Mouse (Mus musculus) forebrain, embryonic 12.5 days (tissue): ENCODE data around the gene Ticrr. TPM values are rescaled to one million over a fixed set of nuclear protein-coding genes. Genes with fewer than 3 reads are reported as not detected.

ENCODE experiments used
- ATAC-seq: fragments of 200-750 bp; cut with Nextera tagmentation; 2 replicates; pipeline ENCODE4 v1.8.0; 2017; ENCODE audit warnings: moderate TSS enrichment; ENCODE audit not compliant: low FRiP score
- H3K27ac ChIP-seq: fragments of 300-500 bp; sonication (generic); 2 replicates; pipeline ENCODE4 v1.5.1; 2016; ENCODE audit warnings: mild to moderate bottlenecking
- H3K27me3 ChIP-seq: fragments of 300-500 bp; sonication (generic); 2 replicates; pipeline ENCODE4 v1.6.1; 2016; ENCODE audit warnings: mild to moderate bottlenecking
- H3K36me3 ChIP-seq: fragments of 300-500 bp; sonication (generic); replicated peaks from 2 replicates; pipeline ENCODE4 v1.6.1; 2016; ENCODE audit warnings: mild to moderate bottlenecking
- H3K4me1 ChIP-seq: fragments of 300-500 bp; sonication (generic); 2 replicates; pipeline ENCODE4 v1.6.1; 2016
- H3K4me2 ChIP-seq: fragments of 300-500 bp; sonication (generic); 2 replicates; pipeline ENCODE4 v1.6.1; 2016; ENCODE audit warnings: mild to moderate bottlenecking, moderate library complexity
- H3K4me3 ChIP-seq: fragments of 300-500 bp; sonication (generic); replicated peaks from 2 replicates; pipeline ENCODE4 v1.5.1; 2016; ENCODE audit warnings: mild to moderate bottlenecking
- H3K9ac ChIP-seq: fragments of 300-500 bp; sonication (generic); 2 replicates; pipeline ENCODE4 v1.6.1; 2016; ENCODE audit warnings: mild to moderate bottlenecking
- H3K9me3 ChIP-seq: fragments of 300-500 bp; sonication (generic); 2 replicates; pipeline ENCODE4 v1.6.1; 2016
- WGBS: fragments of 180-500 bp; shearing (Covaris S2); methylation state at CpG from one replicate; pipeline ENCODE4 v1.1.7; 2016; 5-methylcytosine and 5-hydroxymethylcytosine counted together
- polyA plus RNA-seq: library from polyadenylated mRNA; unstranded; fragments of >200 nt; fragmentation: Nextera tagmentation; extraction: Ambion mirVana; gene quantifications from 2 replicates; pipeline ENCODE4 v1.2.1, GENCODE M21; 2016

The Ticrr gene
- polyA plus RNA-seq, 1 experiment from 2014 or later = 15.5 TPM

DNA sequence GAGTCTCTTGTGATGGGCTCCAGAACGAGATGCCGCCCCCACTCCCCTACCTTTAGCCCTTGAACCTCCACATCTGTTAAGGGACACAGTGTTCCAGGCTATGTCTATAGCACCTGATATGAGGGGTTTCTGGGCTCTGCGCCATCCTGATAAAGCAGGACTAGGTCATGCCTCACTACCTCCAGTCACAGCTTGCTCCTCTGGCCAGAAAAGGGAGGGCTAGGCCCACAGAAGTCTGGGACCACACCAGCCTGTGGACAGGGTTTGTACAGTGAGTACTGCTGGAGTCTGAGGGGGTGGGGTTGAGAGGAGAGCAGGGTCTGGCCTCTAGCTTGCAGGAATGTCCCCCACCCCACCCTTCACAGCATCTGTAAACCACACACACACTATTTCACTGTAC, 12.8 kb upstream of the Ticrr start:
- no peak for ATAC-seq
- H3K4me2 ChIP-seq = no peak overlapping the region
- no peaks in the 10 kb centered on the region for H3K4me1 ChIP-seq
- H3K9me3 ChIP-seq = no peaks in the 10 kb centered on the region
- no peak overlapping the region for H3K4me3 ChIP-seq
- 81% methylated on average over 3 of the region's 3 CpGs for WGBS
- no peak overlapping the region for H3K9ac ChIP-seq
- H3K27me3 ChIP-seq = no peaks in the 10 kb centered on the region
- no peak overlapping the region for H3K27ac ChIP-seq
- H3K36me3 ChIP-seq = no peaks in the 10 kb centered on the region

DNA sequence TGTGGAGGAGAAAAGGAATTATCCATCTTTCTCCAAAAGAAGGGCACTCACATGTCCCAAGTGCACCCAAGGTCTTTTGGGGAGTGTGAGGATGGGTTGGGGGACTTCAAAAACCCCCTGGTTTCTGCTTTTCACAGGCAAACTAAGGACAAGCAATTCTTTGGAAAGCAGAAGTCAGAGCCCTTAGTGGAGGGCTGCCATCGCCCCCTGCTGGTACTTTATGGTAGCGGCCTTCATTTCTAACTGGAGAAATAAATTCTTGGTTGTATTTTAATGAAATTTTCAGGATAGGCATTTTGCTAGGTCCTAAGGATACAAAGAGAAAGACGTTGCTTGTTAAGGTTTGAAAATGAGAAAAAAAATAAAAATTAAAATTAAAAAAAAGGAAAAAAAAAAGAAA, 11.0 kb upstream of the Ticrr start:
- no peaks in the 10 kb centered on the region for H3K36me3 ChIP-seq
- no peaks in the 10 kb centered on the region for H3K9me3 ChIP-seq
- no peak overlapping the region for H3K9ac ChIP-seq
- no peak for ATAC-seq
- no peak overlapping the region for H3K4me3 ChIP-seq
- H3K4me2 ChIP-seq = no peak overlapping the region
- WGBS = 10% methylated on average over 3 of the region's 3 CpGs
- no peak overlapping the region for H3K27ac ChIP-seq
- H3K4me1 ChIP-seq = no peaks in the 10 kb centered on the region
- no peaks in the 10 kb centered on the region for H3K27me3 ChIP-seq

DNA sequence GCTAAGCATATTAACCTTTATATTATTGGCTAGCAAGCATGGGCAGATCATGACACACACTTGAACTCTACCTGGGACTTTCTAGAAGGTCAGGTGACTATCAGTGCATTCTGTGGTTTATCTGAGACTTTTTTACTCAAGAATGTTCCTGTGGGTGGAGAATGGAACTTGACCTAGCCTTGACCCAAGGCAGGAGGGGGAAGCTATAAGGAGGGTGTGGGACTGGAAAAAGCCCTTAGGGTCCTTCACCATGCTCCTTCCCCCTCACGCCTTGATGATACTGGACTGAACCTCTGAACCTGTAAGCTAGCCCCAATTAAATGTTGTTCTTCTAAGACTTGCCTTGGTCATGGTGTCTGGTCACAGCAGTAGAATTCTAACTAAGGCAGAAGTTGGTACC, 5.8 kb upstream of the Ticrr start:
- ATAC-seq = no peak
- WGBS = 64% methylated on average over 1 of the region's 1 CpGs

DNA sequence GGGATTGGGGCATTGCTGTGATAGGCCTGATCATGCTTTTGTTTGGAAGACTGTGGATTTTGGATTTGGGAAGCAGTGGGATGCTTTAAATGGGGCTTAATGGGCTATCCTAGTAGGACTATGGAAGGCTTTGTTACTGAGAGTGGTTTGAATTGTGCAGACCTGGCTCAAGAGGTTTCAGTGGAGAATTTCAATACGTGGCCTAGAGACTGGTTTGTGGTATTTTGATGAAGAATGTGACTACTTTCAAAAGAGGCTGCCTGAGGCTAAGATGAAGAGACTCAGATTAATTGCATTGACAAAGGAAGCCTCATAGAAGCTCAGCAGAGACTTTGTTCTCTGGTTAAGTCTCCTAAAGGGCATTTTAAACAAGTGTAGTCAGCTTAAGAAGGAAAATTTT, 5.4 kb upstream of the Ticrr start:
- Histone ChIP-seq H3K36me3 (no peaks in the 10 kb centered on the region), H3K4me2 (no peak overlapping the region), H3K9me3 (no peaks in the 10 kb centered on the region), H3K4me3 (no peak overlapping the region), H3K4me1 (peaks cover 9% of the 10 kb centered on the region), H3K27me3 (no peaks in the 10 kb centered on the region), H3K27ac (no peak overlapping the region), H3K9ac (no peak overlapping the region)
- WGBS = 7% methylated on average over 1 of the region's 1 CpGs
- no peak for ATAC-seq

More for the DNA sequence above, 5.8 kb upstream of the Ticrr start:
- no peak overlapping the region for H3K4me2 ChIP-seq
- H3K27ac ChIP-seq = no peak overlapping the region
- H3K4me1 ChIP-seq = peaks cover 5% of the 10 kb centered on the region
- no peaks in the 10 kb centered on the region for H3K36me3 ChIP-seq
- H3K9me3 ChIP-seq = no peaks in the 10 kb centered on the region
- no peak overlapping the region for H3K9ac ChIP-seq
- H3K4me3 ChIP-seq = no peak overlapping the region
- no peaks in the 10 kb centered on the region for H3K27me3 ChIP-seq

DNA sequence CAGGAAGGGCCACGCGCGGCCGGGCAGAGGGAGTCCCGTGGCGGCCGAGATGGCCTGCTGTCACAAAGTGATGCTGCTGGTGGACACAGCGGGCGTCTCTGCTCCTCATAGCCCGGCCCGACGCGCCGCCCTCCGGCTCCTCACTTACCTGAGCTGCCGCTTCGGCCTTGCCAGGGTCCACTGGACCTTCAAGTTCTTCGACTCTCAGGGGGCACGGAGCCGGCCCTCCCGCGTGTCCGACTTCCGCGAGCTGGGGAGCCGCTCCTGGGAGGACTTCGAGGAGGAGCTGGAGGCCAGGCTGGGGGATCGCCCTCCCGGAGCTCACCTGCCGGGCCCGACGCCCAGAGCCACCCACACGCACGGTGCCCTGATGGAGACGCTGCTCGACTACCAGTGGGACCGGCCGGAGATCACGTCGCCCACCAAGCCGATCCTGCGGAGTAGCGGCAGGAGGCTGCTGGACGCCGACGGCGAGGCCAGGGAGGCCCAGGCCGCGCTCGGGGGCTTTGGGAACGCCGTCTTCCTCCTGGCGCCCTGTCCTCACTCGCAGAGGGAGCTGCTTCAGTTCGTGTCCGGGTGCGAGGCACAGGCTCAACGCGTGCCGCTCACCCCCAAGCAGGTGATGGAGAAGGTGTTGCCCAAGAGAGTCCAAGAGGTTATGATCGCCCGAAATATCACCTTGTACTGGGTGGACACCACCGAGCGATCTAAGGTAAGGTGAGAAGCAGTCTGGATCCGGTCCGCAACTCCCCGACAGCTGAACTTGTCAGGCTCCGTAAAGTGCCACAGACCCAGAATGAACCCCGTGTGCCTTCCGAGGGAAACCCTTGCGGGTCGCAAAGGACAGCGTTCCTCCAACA, 525 bp downstream of the Ticrr start:
- H3K4me2 ChIP-seq = peak overlapping the region; percentile 91
- H3K4me1 ChIP-seq = peaks cover 36% of the 10 kb centered on the region
- no peaks in the 10 kb centered on the region for H3K9me3 ChIP-seq
- ATAC-seq = no peak; the same call in none of the 2 replicates
- no peaks in the 10 kb centered on the region for H3K27me3 ChIP-seq
- H3K4me3 ChIP-seq = peak overlapping the region; percentile 98
- peaks cover 5% of the 10 kb centered on the region; the same call in 1 of the 2 replicates for H3K36me3 ChIP-seq
- H3K9ac ChIP-seq = peak overlapping the region; percentile 94
- WGBS = under 1% methylated on average over 73 of the region's 73 CpGs
- peak overlapping the region; percentile 59; the same call in 1 of the 2 replicates for H3K27ac ChIP-seq

DNA sequence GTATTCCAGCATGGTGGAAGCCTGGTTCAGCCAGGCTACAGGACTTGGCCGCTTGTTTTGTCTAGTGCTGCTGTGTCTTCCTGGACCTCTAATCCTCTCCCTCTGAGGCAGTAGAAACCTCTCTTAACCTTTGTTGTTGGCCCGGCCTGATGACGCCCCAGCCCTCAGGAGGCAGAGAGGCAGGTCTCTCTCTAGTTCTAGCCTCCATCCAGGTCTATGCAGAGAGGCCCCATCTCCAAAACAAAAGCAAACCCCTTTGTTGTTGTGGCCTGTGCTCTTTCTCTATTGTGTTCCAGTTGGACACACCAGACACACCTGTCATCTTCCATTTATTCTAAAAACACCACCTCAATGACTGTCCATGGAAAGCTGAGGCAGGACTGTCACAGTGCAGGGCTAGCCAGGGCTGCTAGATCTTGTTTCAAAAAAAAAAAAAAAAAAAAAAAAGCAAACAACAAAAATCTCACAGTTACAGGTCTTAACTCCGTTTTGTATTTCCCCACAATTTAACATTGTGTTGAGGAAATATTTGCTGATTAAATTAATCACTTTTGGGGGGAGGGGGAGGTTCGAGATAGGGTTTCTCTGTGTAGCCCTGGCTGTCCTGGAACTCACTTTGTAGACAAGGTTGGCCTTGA, 1.4 kb downstream of the Ticrr start:
- H3K27ac ChIP-seq = no peak overlapping the region
- ATAC-seq = no peak

DNA sequence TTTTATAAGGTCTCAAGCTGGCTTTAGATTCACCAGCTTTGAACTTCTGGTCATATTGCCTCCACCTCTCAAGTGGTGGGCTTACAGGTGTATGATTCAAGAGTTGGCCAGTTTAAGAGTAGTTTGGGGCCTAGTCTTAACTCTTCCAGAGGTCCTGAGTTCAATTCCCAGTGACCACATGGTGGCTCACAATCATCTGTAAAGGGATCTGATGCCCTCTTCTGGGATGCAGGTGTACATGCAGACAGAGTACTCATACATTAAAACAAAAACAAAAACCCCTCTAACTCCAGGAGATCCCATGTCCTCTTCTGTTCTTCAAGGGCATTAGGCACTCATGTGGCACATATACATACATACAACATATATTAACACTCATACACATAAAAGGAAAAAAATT, 6.7 kb downstream of the Ticrr start:
- no peak for ATAC-seq
- Histone ChIP-seq H3K4me1 (peaks cover 15% of the 10 kb centered on the region), H3K27ac (no peak overlapping the region), H3K4me2 (no peak overlapping the region), H3K36me3 (peaks cover 57% of the 10 kb centered on the region), H3K9me3 (no peaks in the 10 kb centered on the region), H3K9ac (no peak overlapping the region), H3K27me3 (no peaks in the 10 kb centered on the region), H3K4me3 (no peak overlapping the region)

More for the DNA sequence above, 1.4 kb downstream of the Ticrr start:
- H3K4me3 ChIP-seq = peak overlapping the region; percentile 98
- H3K27me3 ChIP-seq = no peaks in the 10 kb centered on the region
- H3K4me2 ChIP-seq = peak overlapping the region; percentile 91
- peaks cover 9% of the 10 kb centered on the region; the same call in 1 of the 2 replicates for H3K36me3 ChIP-seq
- WGBS = 19% methylated on average over 5 of the region's 5 CpGs
- peaks cover 36% of the 10 kb centered on the region for H3K4me1 ChIP-seq
- peak overlapping the region; percentile 94 for H3K9ac ChIP-seq
- no peaks in the 10 kb centered on the region for H3K9me3 ChIP-seq

DNA sequence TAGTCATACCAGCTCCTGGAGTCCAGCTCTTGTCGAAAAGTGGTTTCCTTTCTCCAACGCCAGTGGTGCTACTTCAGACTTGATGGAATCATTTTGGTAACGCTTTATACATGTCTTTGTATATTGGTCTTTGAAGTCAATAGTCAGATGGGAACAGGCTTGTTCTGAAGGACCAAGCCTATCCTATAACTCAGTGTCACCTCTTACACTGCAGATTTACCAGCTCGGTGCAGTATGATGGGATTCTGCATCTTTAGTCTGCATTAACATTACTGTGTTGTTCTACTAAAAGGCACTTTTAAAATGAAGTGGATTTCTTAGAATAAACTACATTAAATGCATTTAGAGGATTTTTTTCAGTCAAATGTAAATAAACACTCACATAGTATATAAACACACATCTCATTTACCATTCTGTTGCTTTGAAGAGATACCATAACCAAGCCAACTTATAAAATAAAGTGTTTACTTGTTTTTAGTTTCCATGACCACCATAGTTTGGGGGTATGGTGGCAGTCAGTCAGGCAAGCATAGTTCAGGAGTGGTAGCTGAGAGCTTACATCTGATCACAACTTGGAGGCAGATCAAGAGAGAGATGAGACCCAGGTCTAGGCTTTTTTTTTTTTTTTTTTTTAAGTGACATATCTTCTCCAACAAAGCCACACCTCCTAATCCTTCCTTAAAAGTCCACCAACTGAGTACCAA, 11.1 kb downstream of the Ticrr start:
- no peaks in the 10 kb centered on the region for H3K9me3 ChIP-seq
- H3K4me2 ChIP-seq = no peak overlapping the region
- H3K4me3 ChIP-seq = no peak overlapping the region
- H3K27me3 ChIP-seq = no peaks in the 10 kb centered on the region
- H3K9ac ChIP-seq = no peak overlapping the region
- H3K36me3 ChIP-seq = peaks cover 80% of the 10 kb centered on the region
- H3K4me1 ChIP-seq = no peaks in the 10 kb centered on the region
- H3K27ac ChIP-seq = no peak overlapping the region
- WGBS = 93% methylated on average over 4 of the region's 4 CpGs
- no peak for ATAC-seq

DNA sequence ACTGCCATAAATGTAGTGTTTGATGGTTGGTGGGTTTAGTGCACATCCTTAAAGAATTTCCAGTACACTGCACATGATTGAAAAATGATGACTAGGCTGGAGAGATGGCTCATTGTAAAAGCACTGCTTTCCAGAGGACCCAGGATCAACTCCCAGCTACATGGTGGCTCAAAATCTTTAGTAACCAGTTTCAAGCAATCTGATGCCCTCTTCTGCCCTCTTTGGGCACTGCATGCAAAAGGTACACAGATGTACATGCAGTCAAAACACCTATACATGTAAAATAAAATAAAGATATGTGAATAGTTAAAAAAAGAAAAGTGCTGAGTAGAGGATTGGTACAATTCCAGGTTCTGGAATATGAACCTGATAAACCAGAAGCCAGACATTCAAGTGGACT, 19.2 kb downstream of the Ticrr start:
- Histone ChIP-seq H3K4me3 (no peak overlapping the region), H3K27me3 (no peaks in the 10 kb centered on the region), H3K9ac (no peak overlapping the region), H3K36me3 (peaks cover 83% of the 10 kb centered on the region), H3K4me2 (no peak overlapping the region), H3K27ac (no peak overlapping the region), H3K9me3 (no peaks in the 10 kb centered on the region), H3K4me1 (no peaks in the 10 kb centered on the region)
- ATAC-seq = no peak

DNA sequence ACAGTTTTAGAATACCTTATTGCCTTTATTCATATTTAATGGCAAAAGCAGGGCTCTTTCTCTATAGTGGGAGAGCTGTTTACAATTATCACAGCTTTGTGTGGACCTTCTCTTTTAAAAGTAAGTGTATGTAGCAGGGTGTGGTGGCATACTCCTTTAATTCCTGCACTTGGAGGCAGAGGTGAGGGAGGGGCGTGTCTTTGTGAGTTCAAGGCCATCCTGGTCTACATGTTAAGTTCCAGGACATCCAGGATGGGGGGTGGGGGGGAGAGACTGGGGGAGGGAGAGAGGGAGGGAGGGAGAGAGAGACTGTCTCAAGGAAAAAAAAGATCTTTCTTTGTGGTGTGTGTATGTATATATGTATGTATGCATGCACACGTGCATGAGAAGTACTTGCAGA, 20.2 kb downstream of the Ticrr start:
- ATAC-seq = no peak
- H3K27me3 ChIP-seq = no peaks in the 10 kb centered on the region
- H3K36me3 ChIP-seq = peaks cover 86% of the 10 kb centered on the region
- H3K4me3 ChIP-seq = no peak overlapping the region
- H3K9ac ChIP-seq = no peak overlapping the region
- WGBS = 97% methylated on average over 2 of the region's 2 CpGs
- H3K4me2 ChIP-seq = no peak overlapping the region
- no peaks in the 10 kb centered on the region for H3K9me3 ChIP-seq
- H3K27ac ChIP-seq = no peak overlapping the region
- H3K4me1 ChIP-seq = no peaks in the 10 kb centered on the region

DNA sequence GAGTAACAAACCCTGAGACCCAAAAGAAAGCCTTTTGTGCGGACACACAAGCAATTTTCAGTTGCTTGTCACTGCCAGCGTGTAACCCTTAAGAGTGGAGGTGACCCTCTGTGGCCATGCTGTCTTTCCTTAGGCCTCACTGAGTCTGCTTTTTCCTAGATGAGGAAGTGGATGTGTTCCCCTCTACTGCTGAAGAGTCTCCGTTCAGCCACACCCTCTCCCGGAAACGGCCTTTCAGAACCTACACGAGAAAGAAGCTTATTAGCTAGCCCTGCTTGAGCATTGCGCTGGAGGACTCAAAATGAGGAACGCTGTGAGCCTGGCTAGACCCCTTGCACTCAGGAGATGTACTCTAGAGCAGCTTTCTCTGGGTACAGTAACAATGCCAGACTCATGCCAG, 36.5 kb downstream of the Ticrr start:
- Histone ChIP-seq H3K4me3 (no peak overlapping the region), H3K27me3 (no peaks in the 10 kb centered on the region), H3K9ac (no peak overlapping the region), H3K4me1 (no peaks in the 10 kb centered on the region), H3K4me2 (no peak overlapping the region), H3K9me3 (no peaks in the 10 kb centered on the region), H3K36me3 (peaks cover 95% of the 10 kb centered on the region), H3K27ac (no peak overlapping the region)
- no peak for ATAC-seq
- 92% methylated on average over 8 of the region's 8 CpGs for WGBS

DNA sequence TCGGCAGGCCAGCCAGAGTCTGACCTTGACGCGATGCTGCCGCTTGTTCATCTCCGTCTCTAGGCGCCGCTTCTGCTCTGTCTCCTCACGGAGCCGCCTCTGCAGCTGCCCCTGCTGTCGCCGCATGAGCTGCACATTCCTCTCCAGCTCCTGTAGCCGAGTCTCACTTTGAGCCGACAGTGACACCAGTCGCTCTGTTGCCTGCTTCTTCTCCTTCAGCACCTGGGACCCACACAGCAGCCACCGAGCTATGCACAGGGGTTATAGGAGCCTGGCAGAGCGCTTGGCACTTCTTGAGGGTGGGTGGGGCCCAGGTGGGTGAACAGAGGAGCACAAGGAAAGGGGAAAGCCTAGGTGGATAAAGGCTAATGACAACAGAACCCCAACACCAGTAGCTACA, 42.8 kb downstream of the Ticrr start:
- Histone ChIP-seq H3K27me3 (no peaks in the 10 kb centered on the region), H3K27ac (no peak overlapping the region), H3K4me3 (no peak overlapping the region), H3K9ac (no peak overlapping the region), H3K4me2 (no peak overlapping the region), H3K36me3 (peaks cover 70% of the 10 kb centered on the region), H3K9me3 (no peaks in the 10 kb centered on the region), H3K4me1 (no peaks in the 10 kb centered on the region)
- 87% methylated on average over 16 of the region's 16 CpGs for WGBS
- no peak for ATAC-seq
